Mouse (Mus musculus) testis, postnatal 14 days (tissue): ENCODE data around the gene Slc37a1.
"Not testable (repeated sequence)": the region's sequence is repeated elsewhere in the genome, so short reads cannot be mapped to it uniquely, and the experiment has no call there.

Experiments
- DNase-seq: peaks from one replicate; pipeline ENCODE4 v3.0.0; 2021; ENCODE audit warnings: low spot score

Gene Slc37a1

GRCm38 (mm10) chr17:31269761-31270160, 16.8 kb upstream of the Slc37a1 start:
- DNase-seq = no peak

- DNase-seq = no peak
Measured at GRCm38 (mm10) chr17:31270246-31270645, 16.3 kb upstream of the Slc37a1 start.

- DNase-seq = not testable (repeated sequence)
Measured at GRCm38 (mm10) chr17:31270736-31271135, 15.9 kb upstream of the Slc37a1 start.

- DNase-seq = peak; percentile 89
Measured at GRCm38 (mm10) chr17:31271136-31271851, 15.3 kb upstream of the Slc37a1 start.

GRCm38 (mm10) chr17:31272416-31273165, 14.0 kb upstream of the Slc37a1 start:
- DNase-seq = no peak

- DNase-seq = no peak
Measured at GRCm38 (mm10) chr17:31273631-31274030, 13.0 kb upstream of the Slc37a1 start.

- no peak for DNase-seq
Measured at GRCm38 (mm10) chr17:31275181-31275580, 11.4 kb upstream of the Slc37a1 start.

GRCm38 (mm10) chr17:31276207-31276921, 10.2 kb upstream of the Slc37a1 start:
- DNase-seq = no peak

- peak; percentile 97 for DNase-seq
Measured at GRCm38 (mm10) chr17:31276922-31277918, 9.4 kb upstream of the Slc37a1 start, which contains the start of gene Rsph1. TSS of gene Rsph1 (minus strand) at chr17:31277383.

GRCm38 (mm10) chr17:31277931-31278330, 8.7 kb upstream of the Slc37a1 start:
- no peak for DNase-seq

GRCm38 (mm10) chr17:31279541-31279940, 7.1 kb upstream of the Slc37a1 start:
- DNase-seq = no peak

GRCm38 (mm10) chr17:31280269-31280668, 6.3 kb upstream of the Slc37a1 start:
- no peak for DNase-seq

- DNase-seq = no peak
Measured at GRCm38 (mm10) chr17:31281830-31282686, 4.5 kb upstream of the Slc37a1 start.

GRCm38 (mm10) chr17:31282687-31283053, 3.9 kb upstream of the Slc37a1 start:
- DNase-seq = no peak

- no peak for DNase-seq
Measured at GRCm38 (mm10) chr17:31285867-31286266, 725 bp upstream of the Slc37a1 start.

GRCm38 (mm10) chr17:31287216-31287615, 624 bp downstream of the Slc37a1 start:
- no peak for DNase-seq

- DNase-seq = no peak
Measured at GRCm38 (mm10) chr17:31288999-31289726, 2.6 kb downstream of the Slc37a1 start.

- no peak for DNase-seq
Measured at GRCm38 (mm10) chr17:31290311-31290710, 3.7 kb downstream of the Slc37a1 start.

GRCm38 (mm10) chr17:31290859-31291258, 4.3 kb downstream of the Slc37a1 start:
- DNase-seq = no peak
